Mouse (Mus musculus): Measurements from ENCODE around the gene Rtl10.

- TF ChIP-seq POLR2A (IDR thresholded peaks at IDR 0.05; ENCODE audit: borderline replicate concordance, insufficient read depth, low read length) (no peak), CTCF (IDR thresholded peaks at IDR 0.05; ENCODE audit: borderline replicate concordance, insufficient read depth, low read depth, low read length) (no peak)
Measured at GRCm38 (mm10) chr16:18537407-18537990, 38.8 kb downstream of the Rtl10 start.
